Mouse (Mus musculus) MEL (cell line): ENCODE results near the gene Ces2a. TPM values are rescaled to one million over a fixed set of nuclear protein-coding genes. Genes with fewer than 3 reads are reported as not detected.

ENCODE experiments used
- DNase-seq: peaks from one replicate; pipeline ENCODE4 v3.0.0; 2011; ENCODE audit warnings: low read depth, low spot score
- H3K27ac ChIP-seq: 2 replicates; pipeline ENCODE4 v1.5.1; 2012; ENCODE audit warnings: low read depth, mild to moderate bottlenecking, control low read depth, low read length, moderate library complexity; ENCODE audit not compliant: control insufficient read depth
- H3K27me3 ChIP-seq, 2 experiments: fragments of 150-350 bp in 1 of 2; sonication (generic) in 1 of 2; 2 replicates each; pipeline ENCODE4 v1.6.1; 2012; ENCODE audit warnings: low read length in 2 of 2, mild to moderate bottlenecking in 2 of 2, improper control_type of control experiment in 1 of 2, moderate library complexity in 1 of 2; ENCODE audit not compliant: insufficient read depth in 2 of 2, control insufficient read depth in 1 of 2
- H3K36me3 ChIP-seq, 2 experiments: 2 replicates each; pipeline ENCODE4 v1.6.1; 2012 to 2014; ENCODE audit warnings: low read length in 2 of 2, improper control_type of control experiment in 1 of 2, inconsistent platforms in 1 of 2, mild to moderate bottlenecking in 1 of 2; ENCODE audit not compliant: insufficient read depth in 2 of 2, control insufficient read depth in 1 of 2
- H3K4me1 ChIP-seq, 2 experiments: fragments of 150-350 bp in 1 of 2; sonication (generic) in 1 of 2; 2 replicates each; pipeline ENCODE4 v1.6.1; 2012; ENCODE audit warnings: low read length in 2 of 2, improper control_type of control experiment in 1 of 2, mild to moderate bottlenecking in 1 of 2; ENCODE audit not compliant: insufficient read depth in 2 of 2, control insufficient read depth in 1 of 2
- H3K4me3 ChIP-seq, 2 experiments: fragments of 150-350 bp in 1 of 2; sonication (generic) in 1 of 2; 2 replicates each; pipeline ENCODE4 v1.5.1; 2012; ENCODE audit warnings: low read depth in 2 of 2, low read length in 2 of 2, mild to moderate bottlenecking in 2 of 2, moderate library complexity in 2 of 2, control low read depth in 1 of 2, improper control_type of control experiment in 1 of 2; ENCODE audit not compliant: control insufficient read depth in 1 of 2, insufficient read depth in 1 of 2
- H3K79me2 ChIP-seq: 2 replicates; pipeline ENCODE4 v1.6.1; 2012; ENCODE audit warnings: mild to moderate bottlenecking, low read length, moderate library complexity; ENCODE audit not compliant: control insufficient read depth, poor library complexity, insufficient read depth
- H3K9ac ChIP-seq: 2 replicates; pipeline ENCODE4 v1.6.1; 2012; ENCODE audit warnings: low read depth, mild to moderate bottlenecking, control low read depth, low read length, moderate library complexity; ENCODE audit not compliant: control insufficient read depth, poor library complexity, severe bottlenecking
- H3K9me3 ChIP-seq: fragments of 150-350 bp; sonication (generic); replicated peaks from 2 replicates; pipeline ENCODE4 v1.6.1; 2012; ENCODE audit warnings: mild to moderate bottlenecking, low read length, improper control_type of control experiment, moderate library complexity; ENCODE audit not compliant: insufficient read depth
- CTCF ChIP-seq, 3 experiments: IDR thresholded peaks in 2 of 3; conservative IDR thresholded peaks in 1 of 3; 2 replicates each; pipeline ENCODE4 v1.5.1; 2011 to 2012; ENCODE audit warnings: low read length in 3 of 3, low read depth in 2 of 3, mild to moderate bottlenecking in 2 of 3, improper control_type of control experiment in 1 of 3, inconsistent platforms in 1 of 3, mixed read lengths in 1 of 3, moderate library complexity in 1 of 3; ENCODE audit not compliant: control insufficient read depth in 1 of 3, insufficient read depth in 1 of 3, poor library complexity in 1 of 3, severe bottlenecking in 1 of 3
- ELF1 ChIP-seq: IDR thresholded peaks from 2 replicates; pipeline ENCODE4 v1.6.1; 2014; ENCODE audit warnings: low read depth, mild to moderate bottlenecking, inconsistent platforms, low read length, improper control_type of control experiment, moderate library complexity
- GATA1 ChIP-seq: IDR thresholded peaks from 2 replicates; pipeline ENCODE4 v1.6.1; 2011; ENCODE audit warnings: low read depth, low read length, improper control_type of control experiment
- HCFC1 ChIP-seq: IDR thresholded peaks from 2 replicates; pipeline ENCODE4 v1.6.1; 2012; ENCODE audit warnings: low read depth, mild to moderate bottlenecking, inconsistent platforms, low read length, improper control_type of control experiment, moderate library complexity
- KAT2A ChIP-seq: conservative IDR thresholded peaks from 2 replicates; pipeline ENCODE4 v1.6.1; 2012; ENCODE audit warnings: low read depth, low read length, improper control_type of control experiment, inconsistent platforms
- MAFK ChIP-seq: IDR thresholded peaks from 2 replicates; pipeline ENCODE4 v1.6.1; 2011; ENCODE audit warnings: low read depth, mild to moderate bottlenecking, low read length, improper control_type of control experiment, borderline replicate concordance
- NELFE ChIP-seq: IDR thresholded peaks from 2 replicates; pipeline ENCODE4 v1.6.1; 2011; ENCODE audit warnings: low read depth, low read length, improper control_type of control experiment
- RAD21 ChIP-seq: IDR thresholded peaks from 2 replicates; pipeline ENCODE4 v1.6.1; 2011; ENCODE audit warnings: mild to moderate bottlenecking, low read depth, low read length, improper control_type of control experiment
- RCOR1 ChIP-seq: IDR thresholded peaks from 2 replicates; pipeline ENCODE4 v1.6.1; 2012; ENCODE audit warnings: low read depth, mild to moderate bottlenecking, inconsistent platforms, low read length, improper control_type of control experiment
- SMC3 ChIP-seq: IDR thresholded peaks from 2 replicates; pipeline ENCODE4 v1.6.1; 2011; ENCODE audit warnings: low read depth, low read length, improper control_type of control experiment
- TAL1 ChIP-seq: IDR thresholded peaks from 2 replicates; pipeline ENCODE4 v1.6.1; 2012; ENCODE audit warnings: mild to moderate bottlenecking, inconsistent platforms, low read length, moderate library complexity, mixed read lengths
- TBP ChIP-seq: IDR thresholded peaks from 2 replicates; pipeline ENCODE4 v1.8.0; 2011; ENCODE audit warnings: low read depth, low read length, improper control_type of control experiment
- USF1 ChIP-seq: IDR thresholded peaks from 2 replicates; pipeline ENCODE4 v1.6.1; 2014; ENCODE audit warnings: low read depth, mild to moderate bottlenecking, inconsistent platforms, low read length, improper control_type of control experiment, moderate library complexity
- ZKSCAN1 ChIP-seq: IDR thresholded peaks from 2 replicates; pipeline ENCODE4 v1.6.1; 2012; ENCODE audit warnings: low read depth, mild to moderate bottlenecking, inconsistent platforms, low read length, improper control_type of control experiment, moderate library complexity
- ZMIZ1 ChIP-seq: IDR thresholded peaks from 2 replicates; pipeline ENCODE4 v1.6.1; 2012; ENCODE audit warnings: low read depth, mild to moderate bottlenecking, inconsistent platforms, low read length, improper control_type of control experiment, moderate library complexity
- polyA plus RNA-seq, 2 experiments: library from polyadenylated mRNA; stranded (reverse) in 1 of 2; unstranded in 1 of 2; fragments of >175 nt in 1 of 2; fragments of >200 nt in 1 of 2; gene quantifications; 2 replicates each; pipeline versions ENCODE4 v1.2.1 to v1.2.4; 2012; ENCODE audit warnings: low replicate concordance in 2 of 2, low read depth in 1 of 2; ENCODE audit not compliant: insufficient read length in 2 of 2, insufficient read depth in 1 of 2, missing spikeins in 1 of 2
- total RNA-seq: library from RNA; depleted of rRNA; stranded (reverse); fragments of 300-350 nt; gene quantifications from 2 replicates; pipeline ENCODE4 v1.2.3, GENCODE M21; 2012

Gene Ces2a
- total and polyA plus RNA-seq, 3 experiments, result not detected

GRCm38 (mm10) chr8:104758209-104758608 lies 24.4 kb downstream of the Ces2a start:
- DNase-seq, result no peak
- no peaks in the 10 kb centered on the region for H3K4me1 ChIP-seq
- no peaks in the 10 kb centered on the region for H3K36me3 ChIP-seq
- H3K9me3 ChIP-seq, result no peaks in the 10 kb centered on the region
- peaks cover 0 to 1% of the 10 kb centered on the region in 2 experiments; a peak in 1 of 4 replicates for H3K27me3 ChIP-seq
- TF ChIP-seq SMC3 (no peak), GATA1 (no peak)
- no peak overlapping the region for H3K9ac ChIP-seq
- H3K27ac ChIP-seq, result no peak overlapping the region
- no peak overlapping the region for H3K4me3 ChIP-seq
- no peaks in the 10 kb centered on the region for H3K79me2 ChIP-seq

GRCm38 (mm10) chr8:104761126-104761525 lies 27.3 kb downstream of the Ces2a start:
- Histone ChIP-seq H3K79me2 (no peaks in the 10 kb centered on the region), H3K4me1 (no peaks in the 10 kb centered on the region), H3K36me3 (no peaks in the 10 kb centered on the region), H3K27me3 (no peaks in the 10 kb centered on the region; a peak in 1 of 4 replicates)
- no peak for DNase-seq
- no peak for TF ChIP-seq CTCF (IDR thresholded peaks at IDR 0.05 in 2 of 3, conservative IDR thresholded peaks at IDR 0.05 in 1 of 3; ENCODE audit: control insufficient read depth in 1 of 3, insufficient read depth in 1 of 3, low read depth in 2 of 3, low read length in 3 of 3, poor library complexity in 1 of 3, severe bottlenecking in 1 of 3)
- no peak for TF ChIP-seq GATA1
- TF ChIP-seq KAT2A, result no peak
- no peak for TF ChIP-seq NELFE
- TF ChIP-seq ELF1, result no peak
- no peak for TF ChIP-seq USF1
- TF ChIP-seq TAL1, result no peak
- no peak for TF ChIP-seq RAD21
- TF ChIP-seq TBP, result no peak
- TF ChIP-seq, all 39 proteins: peak for 0
- H3K9ac ChIP-seq, result no peak overlapping the region
- no peak overlapping the region for H3K27ac ChIP-seq
- no peaks in the 10 kb centered on the region for H3K9me3 ChIP-seq
- no peak overlapping the region for H3K4me3 ChIP-seq

- Histone ChIP-seq H3K36me3 (no peaks in the 10 kb centered on the region), H3K4me1 (no peaks in the 10 kb centered on the region), H3K4me3 (no peak overlapping the region), H3K9ac (no peak overlapping the region), H3K79me2 (no peaks in the 10 kb centered on the region), H3K27me3 (peaks cover 5% of the 10 kb centered on the region in 2 experiments; a peak in 3 of 4 replicates), H3K27ac (no peak overlapping the region), H3K9me3 (no peaks in the 10 kb centered on the region)
- DNase-seq, result no peak
- no peak for TF ChIP-seq RCOR1
- no peak for TF ChIP-seq ZMIZ1
- TF ChIP-seq ZKSCAN1, result no peak
- no peak for TF ChIP-seq MAFK
- no peak for TF ChIP-seq TAL1
- TF ChIP-seq HCFC1, result no peak
Measured at GRCm38 (mm10) chr8:104766485-104766884, 32.7 kb downstream of the Ces2a start.
